Mouse (Mus musculus): Measurements from ENCODE around the gene Afap1l2.

DNA sequence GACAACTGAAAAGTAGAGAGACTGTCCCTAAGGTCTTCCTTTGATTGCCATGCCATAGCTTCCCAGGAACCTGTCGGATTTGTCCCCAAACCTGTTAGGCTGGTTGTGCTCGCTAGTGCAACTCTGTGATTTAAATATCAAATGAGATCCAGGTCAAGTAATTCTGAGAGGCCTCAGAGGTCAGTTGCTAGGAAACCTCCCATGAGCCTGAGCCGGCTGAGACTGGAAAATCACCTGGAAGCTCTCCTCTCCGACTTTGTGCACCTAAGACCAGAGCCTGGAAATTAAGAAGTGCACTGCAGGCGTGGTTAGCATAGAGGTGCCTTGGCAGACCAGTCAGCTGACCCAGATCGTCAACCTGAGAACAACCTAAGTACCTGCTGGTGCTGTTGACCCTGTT is 92.9 kb downstream of the Afap1l2 start:
- TF ChIP-seq CTCF (IDR thresholded peaks at IDR 0.05; ENCODE audit: extremely low read depth, insufficient read depth, low read length) (no peak), POLR2A (IDR thresholded peaks at IDR 0.05; ENCODE audit: extremely low read depth, insufficient read depth, low read length) (no peak)
